Mouse (Mus musculus): Measurements from ENCODE around the gene Cblc.

Cblc gene

GRCm38 (mm10) chr7:19796697-19797588, at the start of gene Cblc:
Gene Cblc (minus strand): TSS chr7:19796809.
- peak; percentile 90 to 92 for DNase-seq

- no peak for DNase-seq
Observed at GRCm38 (mm10) chr7:19844521-19845171, 48.0 kb upstream of the Cblc start.

GRCm38 (mm10) chr7:19843561-19843960, 47.0 kb upstream of the Cblc start:
- peak; percentile 81 to 88 for DNase-seq

- DNase-seq: peak; percentile 49 to 73
Observed at GRCm38 (mm10) chr7:19842885-19843504, 46.4 kb upstream of the Cblc start.

- DNase-seq: no peak
Observed at GRCm38 (mm10) chr7:19841686-19842413, 45.2 kb upstream of the Cblc start.

- DNase-seq: no peak
Observed at GRCm38 (mm10) chr7:19840936-19841335, 44.3 kb upstream of the Cblc start.

- no peak for DNase-seq
Observed at GRCm38 (mm10) chr7:19840371-19840770, 43.8 kb upstream of the Cblc start.

GRCm38 (mm10) chr7:19836843-19837242, 40.2 kb upstream of the Cblc start:
- DNase-seq: no peak

GRCm38 (mm10) chr7:19834055-19834454, 37.4 kb upstream of the Cblc start:
- DNase-seq: no peak

GRCm38 (mm10) chr7:19831837-19832236, 35.2 kb upstream of the Cblc start:
- DNase-seq: no peak

- peak; percentile 72 to 85 for DNase-seq
Observed at GRCm38 (mm10) chr7:19830682-19831156, 34.1 kb upstream of the Cblc start.

GRCm38 (mm10) chr7:19829694-19830093, 33.1 kb upstream of the Cblc start:
- no peak for DNase-seq

GRCm38 (mm10) chr7:19826756-19827155, 30.1 kb upstream of the Cblc start:
- peak; percentile 22 to 37 for DNase-seq

GRCm38 (mm10) chr7:19824182-19824973, 27.8 kb upstream of the Cblc start:
- peak; percentile 95 to 96 for DNase-seq

- DNase-seq: peak in 1 of 2 experiments; percentile 14
Observed at GRCm38 (mm10) chr7:19823256-19824181, 26.9 kb upstream of the Cblc start.

- DNase-seq: peak; percentile 64 to 77
Observed at GRCm38 (mm10) chr7:19822604-19823058, 26.0 kb upstream of the Cblc start, which contains the start of gene Bcl3. Gene Bcl3 (minus strand): TSS chr7:19822770.

GRCm38 (mm10) chr7:19822193-19822592, 25.6 kb upstream of the Cblc start:
- DNase-seq: no peak

- no peak for DNase-seq
Observed at GRCm38 (mm10) chr7:19821633-19822032, 25.0 kb upstream of the Cblc start.

GRCm38 (mm10) chr7:19820347-19821048, 23.9 kb upstream of the Cblc start:
- no peak for DNase-seq

- no peak for DNase-seq
Observed at GRCm38 (mm10) chr7:19818875-19819274, 22.3 kb upstream of the Cblc start.

All from kidney, postnatal 4 days (tissue).